Mouse (Mus musculus): Measurements from ENCODE around the gene Etv5.

DNA sequence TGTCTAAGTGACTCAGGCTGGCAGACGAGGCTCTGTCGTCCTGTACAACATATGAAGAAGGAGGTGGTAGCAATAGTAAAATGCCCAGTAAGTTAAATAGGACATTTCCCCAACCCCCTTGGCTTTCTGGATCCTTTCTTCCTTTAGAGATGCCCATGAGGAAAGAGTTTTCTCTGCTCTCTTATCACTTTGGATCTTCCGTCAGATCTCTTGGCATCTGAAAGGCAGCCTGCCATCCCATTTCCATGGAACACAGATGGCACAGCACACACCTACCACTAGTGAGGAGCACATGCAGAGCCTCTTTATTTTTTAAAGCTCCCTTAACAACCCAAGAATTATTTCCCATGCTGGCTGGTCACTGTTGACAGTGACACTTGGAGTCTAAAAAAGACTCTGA is 22.7 kb upstream of the Etv5 start:
- TF ChIP-seq CTCF (IDR thresholded peaks at IDR 0.05; ENCODE audit: borderline replicate concordance, extremely low read depth, insufficient read depth, insufficient read length) (no peak), POLR2A (IDR thresholded peaks at IDR 0.05; ENCODE audit: borderline replicate concordance, extremely low read depth, insufficient read depth, insufficient read length, poor library complexity, severe bottlenecking) (no peak)
